Mouse (Mus musculus) adrenal gland, adult 2 months (tissue): ENCODE measurements around the gene Cdc123. TPM values are rescaled to one million over a fixed set of nuclear protein-coding genes. Genes with fewer than 3 reads are reported as not detected.

Source experiments
- DNase-seq: peaks from one replicate; pipeline ENCODE4 v3.0.0; 2021
- polyA plus RNA-seq: library from polyadenylated mRNA; depleted of rRNA; stranded (reverse); fragments of >200 nt; gene quantifications from 2 replicates; pipeline ENCODE4 v1.2.3, GENCODE M21; 2012
- total RNA-seq, 2 experiments: library from RNA; stranded (reverse); gene quantifications; 2 replicates each; pipeline ENCODE4 v1.2.3; 2021

Gene Cdc123
- total and polyA plus RNA-seq, 3 experiments = 31.2 to 154 (median 122) TPM

DNA sequence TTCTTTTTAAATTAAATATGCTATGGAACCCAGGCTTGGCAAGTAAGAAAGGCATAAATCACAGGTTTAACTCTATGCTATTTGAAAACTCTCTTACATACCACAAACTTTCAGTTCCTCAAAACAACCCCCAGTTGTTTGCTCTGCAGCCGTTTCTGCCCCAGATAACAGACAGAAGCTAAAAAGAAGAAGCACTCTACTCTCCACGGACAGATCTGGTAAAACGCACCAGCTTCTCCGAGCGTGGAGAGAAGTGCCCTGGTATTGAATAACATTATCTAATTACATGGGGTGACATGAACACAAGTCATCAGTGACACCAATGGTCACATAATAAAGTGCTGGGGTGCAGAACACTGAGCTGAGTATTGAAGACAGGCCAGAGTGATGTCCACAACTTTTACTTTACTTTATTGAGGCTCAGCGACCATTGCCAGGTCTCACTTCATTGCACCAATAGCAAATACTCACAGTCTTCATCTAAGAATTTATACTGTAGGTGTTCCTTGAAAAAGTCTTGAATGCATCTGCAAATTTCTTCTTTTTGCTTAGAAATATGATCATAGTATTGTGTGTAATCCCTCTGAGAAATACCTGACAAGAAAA lies 40.4 kb downstream of the Cdc123 start:
- DNase-seq = no peak

DNA sequence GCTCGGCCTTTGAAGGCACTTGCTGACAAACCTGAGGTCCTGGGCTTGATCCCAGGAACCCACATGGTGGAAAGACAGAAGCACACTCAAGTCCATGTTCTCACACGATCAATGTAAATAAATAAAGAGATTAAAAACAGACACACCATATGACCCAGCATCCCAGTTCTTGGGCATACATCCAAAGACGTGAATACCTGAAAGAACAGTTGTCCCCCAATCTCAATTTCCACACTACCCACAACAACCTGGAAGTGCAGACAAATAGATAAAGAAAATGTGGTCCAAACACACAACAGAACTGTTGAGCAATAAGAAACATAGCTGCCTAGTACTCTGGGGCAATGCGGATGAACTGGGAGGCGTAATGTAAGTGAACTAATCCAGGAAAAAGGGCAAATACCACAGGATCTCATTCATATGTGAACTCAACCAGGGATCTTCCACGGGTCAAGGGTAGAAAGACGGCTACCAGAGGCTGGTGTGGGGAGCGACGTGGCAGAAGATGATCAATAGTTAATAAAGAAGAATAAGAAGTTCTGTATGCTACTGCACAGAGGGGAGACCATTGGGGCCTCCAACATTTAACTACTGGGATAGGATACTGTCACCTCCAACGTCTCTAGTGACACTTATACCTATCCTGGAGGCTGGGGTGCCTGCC lies 42.9 kb downstream of the Cdc123 start:
- DNase-seq = no peak

DNA sequence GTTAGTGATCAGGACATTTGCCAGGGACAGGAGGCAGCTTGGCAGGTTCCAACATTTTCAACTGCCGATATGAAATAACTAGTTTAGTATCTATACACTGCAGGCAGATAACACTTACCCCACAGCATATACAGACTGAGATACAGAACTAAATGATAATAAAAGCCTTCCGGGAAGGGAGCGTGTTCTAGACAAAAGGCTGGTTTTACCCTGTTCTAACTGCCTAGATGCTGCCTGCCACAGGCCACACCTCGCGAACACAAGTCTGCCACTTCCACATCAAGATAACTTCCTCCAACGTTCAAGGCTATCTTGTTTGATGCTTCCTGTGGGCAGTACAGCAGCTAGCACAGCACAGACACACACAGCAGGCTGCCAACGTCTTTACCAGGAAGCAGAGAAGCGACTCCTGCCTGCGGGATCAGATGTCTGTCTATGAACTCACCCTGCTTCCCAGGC lies 43.8 kb downstream of the Cdc123 start:
- DNase-seq = no peak

DNA sequence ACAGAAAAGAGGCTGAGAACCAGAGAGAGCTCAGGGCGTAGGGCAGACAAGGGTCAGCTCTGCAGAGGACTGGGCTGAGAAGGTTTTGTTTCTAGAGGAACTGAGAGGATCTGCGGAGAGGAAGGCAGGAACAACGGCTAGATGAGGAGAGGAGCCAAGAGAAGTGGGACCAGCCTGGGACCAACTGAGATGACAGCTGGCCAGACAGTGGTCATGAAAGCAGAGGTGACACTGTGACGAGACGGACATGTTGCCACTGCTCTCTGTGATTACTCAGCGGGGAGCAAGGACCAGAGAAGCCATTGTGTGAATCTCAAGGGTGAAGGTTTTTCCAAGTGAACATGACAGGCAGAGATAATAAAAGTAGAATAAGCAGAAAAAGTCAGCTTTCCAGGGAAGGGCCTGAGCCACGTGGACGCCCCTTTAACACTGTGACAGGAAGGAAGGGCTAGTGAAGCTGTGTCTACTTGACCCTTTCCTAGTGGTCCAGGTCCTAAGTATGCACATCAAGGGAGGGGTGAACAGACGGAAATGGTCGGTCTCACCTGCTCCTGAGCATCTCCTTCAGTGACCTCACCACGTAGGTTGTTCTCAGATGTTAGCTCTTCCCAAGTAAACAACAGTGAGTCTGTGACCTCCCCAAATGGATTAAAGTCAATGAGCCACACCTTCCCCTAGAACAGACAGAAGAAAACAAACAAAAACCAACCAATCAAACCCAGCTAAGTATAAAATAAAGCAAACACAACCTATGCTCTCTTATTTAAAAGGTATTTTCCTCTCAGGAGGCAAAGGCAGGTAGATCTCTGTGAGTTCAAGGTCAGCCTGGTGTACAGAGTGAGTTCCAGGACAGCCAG lies 46.9 kb downstream of the Cdc123 start:
- DNase-seq = no peak

DNA sequence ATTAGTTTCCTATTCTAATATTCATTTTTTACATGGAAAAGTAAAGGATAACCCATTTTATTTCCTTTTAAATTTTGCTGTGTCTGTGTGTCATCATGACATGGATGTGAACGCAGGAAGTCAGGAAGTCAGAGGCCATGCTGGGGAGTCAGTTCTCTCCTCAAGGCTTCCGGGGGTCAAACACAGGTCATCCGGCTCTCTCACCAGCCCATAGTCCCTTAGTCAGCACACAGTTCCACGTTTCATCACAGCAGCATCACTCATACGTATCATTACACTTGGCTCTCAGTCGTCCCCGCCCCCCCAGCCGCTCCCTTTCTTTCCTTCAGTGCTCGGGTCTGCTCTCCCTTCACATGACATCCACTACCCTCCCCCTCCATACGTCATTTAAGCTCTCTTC lies 51.2 kb downstream of the Cdc123 start:
- peak; percentile 27 for DNase-seq

DNA sequence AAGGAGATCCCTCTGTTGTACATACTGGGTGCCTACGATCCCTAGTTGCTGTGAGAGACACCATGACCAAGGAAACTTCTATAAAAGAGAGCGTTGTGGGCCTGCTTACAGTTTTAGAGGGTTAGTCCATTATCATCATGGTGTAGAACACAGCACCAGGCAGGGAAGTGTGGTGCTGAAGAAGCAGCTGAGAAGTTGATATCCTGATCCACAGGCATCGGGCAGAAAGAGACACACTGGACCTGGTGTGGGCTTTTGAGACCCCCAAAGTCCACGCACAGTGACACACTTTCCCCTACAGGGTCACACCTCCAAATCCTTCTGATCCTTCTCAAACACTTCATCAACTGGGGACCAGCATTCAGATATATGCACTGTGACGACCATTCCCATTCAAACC lies 52.9 kb downstream of the Cdc123 start:
- DNase-seq = no peak

DNA sequence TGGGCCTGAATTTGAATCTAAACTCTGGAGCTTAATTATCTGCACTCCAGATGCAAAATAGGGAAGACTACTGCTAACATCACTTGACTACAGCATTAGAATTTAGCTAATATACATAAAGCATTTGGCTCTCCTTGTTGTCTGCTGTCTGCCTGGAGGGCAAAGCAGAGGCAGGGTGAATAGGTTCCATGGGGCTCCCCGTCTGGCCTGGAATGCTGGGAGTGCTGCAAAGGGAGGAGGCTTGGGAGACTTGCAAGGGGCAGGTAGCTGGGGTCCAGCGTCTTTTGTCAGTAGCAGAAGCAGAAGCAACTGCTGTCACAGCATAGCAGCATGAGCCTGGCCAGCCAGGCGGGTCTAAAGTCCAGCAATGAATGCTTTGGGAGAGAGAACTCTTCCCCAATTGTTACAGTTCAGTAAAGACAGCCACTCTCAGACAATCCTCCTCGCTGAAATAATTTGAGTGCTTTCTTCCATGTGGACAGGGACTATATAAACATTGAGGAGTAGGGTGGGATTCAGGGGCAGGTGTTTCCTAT lies 55.3 kb downstream of the Cdc123 start:
- DNase-seq = no peak

DNA sequence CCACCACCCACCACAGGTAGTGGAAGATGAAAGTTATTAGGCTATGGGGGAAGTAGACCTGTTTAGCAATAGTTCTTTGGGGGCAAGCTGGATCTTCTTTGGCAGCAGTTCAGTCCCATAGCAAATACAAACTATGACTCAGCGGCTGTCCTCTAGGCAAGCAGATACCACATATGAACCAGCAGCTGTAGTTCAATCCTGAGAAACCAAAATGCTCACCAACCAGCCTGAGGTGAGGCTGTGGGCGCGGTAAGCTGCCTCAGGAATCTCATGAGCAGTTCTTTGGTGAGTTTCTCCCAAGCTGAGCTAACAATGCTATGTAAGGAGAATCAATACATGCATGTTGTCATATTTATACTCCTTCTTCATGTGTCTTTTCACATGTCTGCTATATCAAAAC lies 57.6 kb downstream of the Cdc123 start:
- DNase-seq = no peak

DNA sequence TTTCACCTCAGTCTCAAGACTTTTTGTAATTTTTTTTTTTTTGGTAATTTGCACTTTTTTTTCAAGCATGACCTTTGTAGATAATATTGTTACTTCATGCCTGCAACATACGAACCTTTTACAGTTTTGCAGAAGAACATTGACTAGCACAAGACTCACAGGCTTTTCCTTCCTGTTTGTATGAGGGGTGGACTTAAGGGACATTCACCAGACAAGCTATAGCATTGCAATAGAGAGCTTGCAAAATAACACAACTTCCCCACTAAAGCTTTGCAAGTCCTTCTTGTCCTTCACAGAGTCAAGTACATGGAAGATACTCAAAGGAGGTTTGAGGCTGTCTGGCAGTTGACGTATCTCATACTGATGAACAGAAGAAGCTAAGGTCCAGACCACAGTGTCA lies 72.5 kb downstream of the Cdc123 start:
- no peak for DNase-seq

DNA sequence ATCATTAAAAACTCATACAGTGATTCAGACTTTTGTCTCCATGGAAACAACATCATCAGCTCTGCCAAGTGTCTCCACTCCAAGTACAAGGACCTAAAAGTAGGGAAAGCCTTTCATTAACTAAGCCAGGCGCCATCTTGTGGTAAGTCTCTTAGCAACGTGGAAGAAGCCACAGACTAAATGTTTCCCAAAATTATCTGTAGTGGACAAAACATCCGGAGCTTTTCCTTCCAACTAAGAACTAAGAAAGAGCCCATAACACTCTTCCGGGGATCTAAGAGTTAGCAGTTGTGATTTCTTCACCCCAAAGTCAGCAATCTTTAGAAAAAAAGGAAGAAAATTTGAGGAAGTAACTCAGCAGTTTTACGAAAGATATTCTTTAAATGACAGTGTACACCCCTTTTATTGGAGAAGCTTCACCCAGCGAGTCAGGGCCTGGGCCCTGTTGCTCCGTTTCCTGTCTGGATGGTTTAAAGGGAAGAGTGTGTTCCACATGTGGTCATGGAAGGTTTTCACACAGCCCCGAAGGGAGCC lies 74.2 kb downstream of the Cdc123 start:
- peak; percentile 9 for DNase-seq

DNA sequence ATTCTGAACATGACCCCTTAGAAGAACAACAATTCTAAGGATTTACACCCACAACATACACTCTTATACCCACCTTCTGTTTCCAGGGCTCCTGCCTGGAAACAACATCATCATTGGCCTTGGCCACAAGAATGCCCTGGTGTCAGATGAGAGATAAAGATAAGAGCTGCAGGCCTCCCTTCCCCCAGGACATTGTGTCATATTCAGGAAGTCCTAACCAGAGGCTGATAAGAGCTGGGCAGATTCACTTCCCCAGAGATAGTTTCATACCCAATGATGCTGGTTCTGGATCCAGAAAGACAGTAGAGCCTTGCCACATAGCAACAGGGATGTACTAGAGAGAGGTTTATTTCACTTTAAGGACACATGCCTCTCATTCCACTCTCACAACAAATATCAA lies 75.3 kb downstream of the Cdc123 start:
- no peak for DNase-seq

DNA sequence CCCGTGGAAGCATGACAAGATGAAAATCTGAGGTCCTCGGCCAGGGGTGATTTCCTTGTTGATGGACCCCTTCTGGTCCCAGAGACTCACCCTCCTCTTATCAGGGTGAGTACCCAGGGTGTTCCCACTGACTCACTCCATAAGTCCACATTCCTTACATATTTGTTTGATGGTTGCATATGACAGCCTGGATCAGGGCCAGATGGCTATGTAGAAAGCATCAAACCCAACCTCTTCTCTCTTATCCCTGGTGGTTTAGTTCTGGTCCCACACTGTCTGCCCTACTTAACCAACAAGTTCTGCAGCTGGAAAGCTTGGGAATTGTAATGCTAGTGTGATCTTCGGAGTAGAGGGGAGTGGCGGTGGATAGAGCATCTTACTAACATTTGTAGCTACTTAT lies 76.0 kb downstream of the Cdc123 start:
- DNase-seq = no peak

DNA sequence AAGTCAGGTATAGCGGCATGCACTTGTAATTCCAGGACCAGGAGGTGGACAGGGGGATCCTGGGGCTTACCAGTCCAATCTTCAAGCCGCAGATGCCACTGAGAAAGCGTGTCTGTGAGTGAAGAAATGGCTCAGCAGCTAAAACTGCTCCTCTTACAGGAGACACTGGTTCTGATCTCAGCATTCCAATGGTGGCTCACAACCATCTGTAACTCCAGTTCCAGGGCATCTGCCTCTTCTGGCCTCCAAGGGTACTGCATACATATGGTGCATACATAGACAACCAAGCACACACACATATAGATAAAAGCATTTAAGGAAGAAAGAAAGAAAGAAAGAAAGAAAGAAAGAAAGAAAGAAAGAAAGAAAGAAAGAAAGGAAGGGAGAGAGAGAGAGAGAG lies 82.9 kb downstream of the Cdc123 start:
- no peak for DNase-seq

DNA sequence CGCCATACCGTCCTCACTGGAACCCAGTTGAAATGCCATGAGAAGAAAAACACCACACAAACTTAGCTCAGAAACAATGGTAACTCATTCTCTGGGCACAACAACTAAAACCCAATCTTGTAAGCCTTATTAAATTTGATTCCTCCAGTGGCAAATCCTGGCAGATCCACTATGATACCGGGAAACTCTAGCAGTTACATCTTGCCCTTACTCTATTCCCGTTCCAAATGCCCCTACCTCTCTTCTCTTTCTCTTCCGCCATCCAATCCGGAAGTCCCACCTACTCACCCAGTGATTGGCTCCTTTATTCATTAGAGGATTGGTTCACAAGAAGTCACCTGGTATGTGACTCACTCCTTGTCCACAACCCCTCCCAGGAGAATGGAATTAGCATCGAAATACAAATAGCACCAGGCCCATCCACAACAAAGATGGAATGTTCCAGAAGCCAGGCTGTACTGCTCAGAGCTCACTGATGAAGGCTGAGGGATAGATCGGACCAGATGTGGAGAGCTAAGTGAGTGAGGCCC lies 84.4 kb downstream of the Cdc123 start:
- DNase-seq = no peak

DNA sequence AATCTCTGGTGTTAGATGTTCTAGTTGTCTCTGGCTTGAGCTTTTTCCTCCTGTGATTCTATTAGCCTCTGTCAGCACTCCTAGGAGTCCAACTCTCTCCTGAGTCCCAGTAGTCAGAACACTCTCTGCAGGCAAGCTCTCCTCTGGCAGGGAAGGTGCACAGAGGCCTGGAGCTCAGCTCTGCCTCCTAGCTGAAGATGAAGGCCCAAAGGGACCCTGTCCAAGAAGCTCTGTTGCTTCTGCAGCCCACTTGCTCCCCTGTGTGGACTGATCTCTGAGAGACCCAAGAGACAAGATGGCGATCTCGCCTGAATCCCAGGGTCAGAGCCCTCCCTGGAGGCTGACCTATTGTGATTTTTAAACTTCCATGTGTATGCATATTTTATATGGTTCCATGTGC lies 86.4 kb downstream of the Cdc123 start:
- no peak for DNase-seq

DNA sequence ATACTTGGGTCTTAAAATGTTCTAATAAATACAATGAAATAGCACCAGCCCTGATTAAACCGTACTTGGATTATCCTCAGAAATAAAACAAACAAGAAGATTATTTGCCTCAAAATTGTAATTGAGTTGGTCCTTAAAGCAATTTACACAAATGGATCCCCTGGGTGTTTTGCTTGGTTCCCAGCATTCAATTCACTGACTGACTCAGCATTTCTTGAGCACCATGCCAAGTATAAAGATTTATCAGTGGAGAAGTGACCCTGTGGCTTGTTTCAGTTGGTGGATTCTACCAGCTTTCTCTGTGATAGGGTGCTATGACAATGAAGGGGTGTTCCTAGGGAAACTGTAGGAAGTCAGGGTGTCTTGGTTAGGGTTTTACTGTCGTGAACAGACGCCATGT lies 94.1 kb downstream of the Cdc123 start:
- DNase-seq = no peak

DNA sequence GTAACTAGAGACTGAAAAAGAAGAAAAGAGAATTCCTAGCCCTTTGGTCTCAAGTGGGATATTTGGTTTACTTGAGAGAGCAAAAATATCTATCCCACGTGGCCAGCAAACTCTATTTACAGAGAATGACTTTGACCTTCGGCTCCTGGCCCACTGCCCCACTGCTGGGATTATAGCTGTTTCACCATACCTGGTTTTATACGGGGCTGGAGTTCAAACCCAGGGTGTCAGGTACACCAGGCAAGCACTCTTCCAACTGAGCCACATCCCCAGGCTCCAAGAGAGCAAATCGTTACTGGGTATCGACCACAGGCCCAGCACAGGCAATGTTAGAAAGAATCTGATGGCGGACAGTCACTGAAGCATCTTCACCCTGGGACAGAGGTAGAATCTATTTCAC lies 95.8 kb downstream of the Cdc123 start:
- DNase-seq = no peak

DNA sequence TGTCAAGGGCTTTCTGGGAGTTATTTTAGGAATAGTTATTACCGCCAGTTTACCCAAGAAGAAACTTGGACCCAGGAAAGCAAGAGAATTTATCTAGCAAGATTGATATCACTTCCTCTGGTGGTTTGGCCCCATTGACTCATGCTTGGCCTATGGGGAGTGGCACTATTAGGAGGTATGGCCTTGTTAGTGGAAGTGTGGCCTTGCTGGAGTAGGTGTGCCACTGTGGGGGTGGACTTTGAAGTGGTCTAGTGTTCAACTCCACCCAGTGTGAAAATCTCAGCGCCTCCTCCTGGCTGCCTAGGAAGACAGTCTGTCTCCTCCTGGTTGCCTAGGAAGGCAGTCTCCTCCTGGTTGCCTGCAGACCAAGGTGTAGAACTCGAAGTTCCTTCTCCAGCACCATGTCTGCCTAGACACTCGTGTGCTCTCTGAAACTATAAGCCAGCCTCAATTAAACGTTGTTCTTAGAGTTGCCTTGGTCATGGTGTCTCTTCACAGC lies 97.4 kb downstream of the Cdc123 start:
- DNase-seq = no peak

DNA sequence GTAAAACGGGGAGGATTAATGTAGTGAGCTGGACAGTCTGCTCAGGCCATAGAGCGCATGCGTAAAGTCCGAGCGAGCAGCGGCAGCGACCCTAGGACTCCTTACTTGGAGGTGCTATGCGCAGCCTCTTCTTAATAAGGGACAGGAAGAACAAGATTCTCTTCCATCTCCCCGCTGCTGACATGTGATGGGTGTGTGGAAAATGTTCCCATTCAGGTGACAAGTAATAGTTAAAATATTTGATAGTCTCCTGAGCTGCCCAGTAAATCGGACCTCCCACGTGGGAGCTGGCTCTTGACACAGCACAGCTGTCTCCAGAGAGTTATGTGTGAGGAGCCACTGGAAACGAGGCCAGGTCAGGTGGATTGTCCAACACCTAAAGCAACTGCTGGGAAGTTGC lies 98.4 kb downstream of the Cdc123 start:
- no peak for DNase-seq
